Mouse (Mus musculus) heart, embryonic 16.5 days (tissue): Measurements from ENCODE around the gene Lalba. TPM values are rescaled to one million over a fixed set of nuclear protein-coding genes. Genes with fewer than 3 reads are reported as not detected.
"Not testable (repeated sequence)": the region's sequence is repeated elsewhere in the genome, so short reads cannot be mapped to it uniquely, and the experiment has no call there.

ENCODE experiments used
- ATAC-seq: fragments of 200-750 bp; cut with Nextera tagmentation; replicated peaks from 2 replicates; pipeline ENCODE4 v1.8.0; 2017; ENCODE audit warnings: moderate number of reproducible peaks; ENCODE audit not compliant: insufficient read depth, low FRiP score; ENCODE audit errors: extremely low read depth
- H3K27ac ChIP-seq: fragments of 300-500 bp; sonication (generic); 2 replicates; pipeline ENCODE4 v1.5.1; 2014; ENCODE audit warnings: mild to moderate bottlenecking, low read length, control low read depth, moderate library complexity
- H3K27me3 ChIP-seq: fragments of 300-500 bp; sonication (generic); 2 replicates; pipeline ENCODE4 v1.6.1; 2014; ENCODE audit warnings: low read length, mixed read lengths; ENCODE audit not compliant: control insufficient read depth, insufficient read depth
- H3K36me3 ChIP-seq: fragments of 300-500 bp; sonication (generic); 2 replicates; pipeline ENCODE4 v1.6.1; 2014; ENCODE audit not compliant: control insufficient read depth, insufficient read depth
- H3K4me1 ChIP-seq: fragments of 300-500 bp; sonication (generic); 2 replicates; pipeline ENCODE4 v1.6.1; 2014; ENCODE audit warnings: low read length, mixed read lengths; ENCODE audit not compliant: control insufficient read depth, insufficient read depth
- H3K4me2 ChIP-seq: fragments of 300-500 bp; sonication (generic); 2 replicates; pipeline ENCODE4 v1.6.1; 2014; ENCODE audit warnings: low read depth, mild to moderate bottlenecking, control low read depth, low read length
- H3K4me3 ChIP-seq: fragments of 300-500 bp; sonication (generic); 2 replicates; pipeline ENCODE4 v1.5.1; 2014; ENCODE audit warnings: mild to moderate bottlenecking, control low read depth, low read length
- H3K9ac ChIP-seq: fragments of 300-500 bp; sonication (generic); 2 replicates; pipeline ENCODE4 v1.6.1; 2014; ENCODE audit warnings: low read length, control low read depth
- H3K9me3 ChIP-seq: fragments of 300-500 bp; sonication (generic); replicated peaks from 2 replicates; pipeline ENCODE4 v1.6.1; 2016; ENCODE audit warnings: low read length; ENCODE audit not compliant: control insufficient read depth
- WGBS: fragments of 180-500 bp; shearing (Covaris S2); extraction: QIAGEN DNeasy Blood & Tissue Kit; methylation state at CpG from one replicate; pipeline ENCODE4 v1.1.7; 2014; 5-methylcytosine and 5-hydroxymethylcytosine counted together
- polyA plus RNA-seq: library from polyadenylated mRNA; unstranded; fragments of >200 nt; fragmentation: Nextera tagmentation; extraction: Ambion mirVana; gene quantifications from 2 replicates; pipeline ENCODE4 v1.2.1, GENCODE M21; 2015

Gene Lalba
- polyA plus RNA-seq, 1 experiment from 2014 or later: not detected

DNA sequence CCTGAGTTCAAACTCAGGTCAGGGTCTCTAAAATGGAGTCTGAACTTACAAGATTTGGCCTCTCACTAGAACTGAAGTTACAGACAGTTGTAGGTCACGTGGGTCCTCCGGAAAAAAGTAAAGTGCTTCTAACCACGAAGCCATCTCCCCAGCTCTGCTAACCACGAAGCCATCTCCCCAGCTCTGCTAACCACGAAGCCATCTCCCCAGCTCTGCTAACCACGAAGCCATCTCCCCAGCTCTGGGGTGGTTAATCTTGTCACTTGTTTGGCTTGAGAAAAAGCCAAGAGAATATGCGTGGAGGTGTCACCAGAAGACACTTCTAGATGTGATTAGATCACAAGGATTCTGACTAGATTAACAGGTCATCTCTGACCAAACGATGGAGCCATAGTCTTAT, 31.6 kb upstream of the Lalba start:
- H3K4me2 ChIP-seq: no peak overlapping the region
- 77% methylated on average over 8 of the region's 8 CpGs for WGBS
- H3K36me3 ChIP-seq: peaks cover 10% of the 10 kb centered on the region
- no peak overlapping the region for H3K27ac ChIP-seq
- H3K9me3 ChIP-seq: no peaks in the 10 kb centered on the region; the same call in 1 of the 2 replicates
- no peak overlapping the region for H3K9ac ChIP-seq
- H3K27me3 ChIP-seq: no peaks in the 10 kb centered on the region
- H3K4me3 ChIP-seq: no peak overlapping the region
- peaks cover 18% of the 10 kb centered on the region for H3K4me1 ChIP-seq
- no peak for ATAC-seq

DNA sequence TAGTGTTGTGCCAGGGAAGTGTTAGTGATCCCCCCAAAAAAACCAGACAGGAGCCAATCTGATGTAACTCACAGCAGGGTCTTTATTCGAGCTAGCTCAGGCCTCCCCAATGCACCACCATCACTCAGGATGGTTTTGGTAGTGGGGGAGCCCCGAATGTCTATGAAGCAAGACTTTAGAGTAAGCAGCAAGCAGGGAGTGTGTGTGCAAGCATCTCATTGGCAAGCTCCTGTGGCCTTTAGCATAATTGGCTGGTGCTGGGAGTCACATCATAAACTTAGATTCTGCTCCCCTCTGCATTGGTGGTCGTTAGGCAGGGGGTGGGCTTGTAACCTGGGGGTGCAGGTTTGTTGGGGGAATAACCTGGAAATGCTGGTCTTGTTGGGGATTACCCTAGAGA, 31.2 kb upstream of the Lalba start:
- not testable (repeated sequence) for H3K27me3 ChIP-seq, H3K9me3 ChIP-seq, H3K27ac ChIP-seq, H3K9ac ChIP-seq, ATAC-seq, H3K4me2 ChIP-seq, H3K4me3 ChIP-seq
- H3K4me1 ChIP-seq: peaks cover 18% of the 10 kb centered on the region
- peaks cover 10% of the 10 kb centered on the region for H3K36me3 ChIP-seq
- 77% methylated on average over 3 of the region's 3 CpGs for WGBS

DNA sequence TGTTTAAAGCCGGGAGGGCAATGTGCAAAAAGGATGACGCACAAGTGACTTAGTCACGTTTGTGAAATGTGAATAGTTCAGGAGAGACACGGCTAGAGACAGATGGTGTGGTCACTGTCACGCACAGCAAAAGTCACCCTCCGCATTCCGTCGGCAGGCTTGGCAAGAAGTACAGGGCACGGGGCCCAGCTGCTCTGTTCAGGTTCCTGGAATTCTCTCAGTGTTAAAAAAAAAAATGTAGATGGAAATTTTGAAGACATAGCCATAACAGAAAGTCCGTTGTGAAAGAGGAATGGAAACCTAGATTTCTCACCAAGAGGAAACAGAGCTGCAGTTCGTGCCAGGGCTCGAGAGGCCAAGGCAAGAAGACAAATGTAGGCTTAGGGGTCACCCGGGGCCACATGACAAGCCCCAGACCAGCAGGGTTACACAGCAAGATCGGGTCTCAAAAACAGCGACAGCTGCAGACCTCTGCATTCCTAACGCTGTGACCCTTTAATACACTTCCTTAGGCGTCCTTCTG, 30.3 kb upstream of the Lalba start:
- Histone ChIP-seq H3K4me1 (peaks cover 18% of the 10 kb centered on the region), H3K27ac (peak overlapping the region; percentile 47; the same call in 1 of the 2 replicates), H3K9ac (no peak overlapping the region), H3K4me2 (peak overlapping the region; percentile 39), H3K9me3 (no peaks in the 10 kb centered on the region; the same call in 1 of the 2 replicates), H3K36me3 (peaks cover 3% of the 10 kb centered on the region), H3K4me3 (peak overlapping the region; percentile 5; the same call in 1 of the 2 replicates), H3K27me3 (no peaks in the 10 kb centered on the region)
- 20% methylated on average over 17 of the region's 17 CpGs for WGBS
- ATAC-seq: 0 out of 2 replicates have a peak, but pooled peaks have one; percentile 14

DNA sequence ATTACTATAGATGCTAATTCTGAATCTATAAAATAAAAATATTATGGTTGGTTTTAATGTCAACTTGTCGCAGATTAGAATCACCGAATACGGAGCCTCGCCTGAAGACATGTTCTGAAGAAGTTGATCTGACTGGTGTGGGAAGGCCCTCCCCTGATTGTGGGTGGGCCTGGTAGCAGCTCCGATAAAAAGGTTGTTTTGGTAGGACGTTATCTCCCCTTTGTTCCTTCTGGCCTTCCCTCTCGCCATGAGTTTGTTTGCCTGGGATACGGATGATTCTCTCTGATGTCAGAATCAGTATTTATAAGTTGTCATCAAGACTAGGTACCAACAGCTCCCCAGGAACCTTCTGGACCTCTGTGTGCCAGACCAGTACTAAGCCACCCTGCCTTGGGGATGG, 29.7 kb upstream of the Lalba start:
- no peak overlapping the region for H3K4me2 ChIP-seq
- H3K4me1 ChIP-seq: peaks cover 18% of the 10 kb centered on the region
- H3K36me3 ChIP-seq: no peaks in the 10 kb centered on the region
- no peak overlapping the region for H3K4me3 ChIP-seq
- no peak overlapping the region for H3K27ac ChIP-seq
- 41% methylated on average over 8 of the region's 8 CpGs for WGBS
- no peaks in the 10 kb centered on the region for H3K27me3 ChIP-seq
- H3K9ac ChIP-seq: no peak overlapping the region
- no peaks in the 10 kb centered on the region; the same call in 1 of the 2 replicates for H3K9me3 ChIP-seq
- ATAC-seq: no peak

DNA sequence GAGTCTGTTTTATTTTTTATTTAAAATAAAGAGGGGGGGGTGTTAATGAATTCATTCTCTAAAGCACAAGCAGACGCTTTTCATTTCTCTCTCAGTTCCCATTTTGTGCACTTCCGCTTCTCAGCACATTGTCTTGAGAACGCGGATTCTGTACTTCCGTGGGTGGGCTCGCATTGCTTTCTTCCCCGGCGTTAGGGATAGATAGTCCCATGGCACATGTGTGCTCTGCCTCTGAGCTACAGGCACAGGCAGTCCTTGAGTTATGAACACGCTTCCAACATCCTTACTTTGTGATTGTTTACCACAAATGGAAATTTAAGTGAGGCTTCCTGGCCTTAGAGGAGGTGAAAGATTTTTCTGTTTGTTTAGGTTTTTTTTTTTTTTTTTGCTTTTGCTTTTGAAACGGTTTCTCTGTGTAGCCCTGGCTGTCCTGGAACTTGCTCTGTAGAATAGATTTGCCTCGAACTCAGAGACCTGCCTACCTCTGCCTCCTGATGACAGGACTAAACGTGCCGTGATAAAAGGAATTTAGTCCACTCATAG, 28.9 kb upstream of the Lalba start:
- no peak overlapping the region for H3K9ac ChIP-seq
- H3K4me3 ChIP-seq: no peak overlapping the region
- no peak for ATAC-seq
- H3K4me1 ChIP-seq: peaks cover 18% of the 10 kb centered on the region
- no peaks in the 10 kb centered on the region; the same call in 1 of the 2 replicates for H3K9me3 ChIP-seq
- H3K4me2 ChIP-seq: peak overlapping the region; percentile 69
- H3K36me3 ChIP-seq: no peaks in the 10 kb centered on the region
- peak overlapping the region; percentile 53 for H3K27ac ChIP-seq
- H3K27me3 ChIP-seq: no peaks in the 10 kb centered on the region
- WGBS: 56% methylated on average over 13 of the region's 13 CpGs

DNA sequence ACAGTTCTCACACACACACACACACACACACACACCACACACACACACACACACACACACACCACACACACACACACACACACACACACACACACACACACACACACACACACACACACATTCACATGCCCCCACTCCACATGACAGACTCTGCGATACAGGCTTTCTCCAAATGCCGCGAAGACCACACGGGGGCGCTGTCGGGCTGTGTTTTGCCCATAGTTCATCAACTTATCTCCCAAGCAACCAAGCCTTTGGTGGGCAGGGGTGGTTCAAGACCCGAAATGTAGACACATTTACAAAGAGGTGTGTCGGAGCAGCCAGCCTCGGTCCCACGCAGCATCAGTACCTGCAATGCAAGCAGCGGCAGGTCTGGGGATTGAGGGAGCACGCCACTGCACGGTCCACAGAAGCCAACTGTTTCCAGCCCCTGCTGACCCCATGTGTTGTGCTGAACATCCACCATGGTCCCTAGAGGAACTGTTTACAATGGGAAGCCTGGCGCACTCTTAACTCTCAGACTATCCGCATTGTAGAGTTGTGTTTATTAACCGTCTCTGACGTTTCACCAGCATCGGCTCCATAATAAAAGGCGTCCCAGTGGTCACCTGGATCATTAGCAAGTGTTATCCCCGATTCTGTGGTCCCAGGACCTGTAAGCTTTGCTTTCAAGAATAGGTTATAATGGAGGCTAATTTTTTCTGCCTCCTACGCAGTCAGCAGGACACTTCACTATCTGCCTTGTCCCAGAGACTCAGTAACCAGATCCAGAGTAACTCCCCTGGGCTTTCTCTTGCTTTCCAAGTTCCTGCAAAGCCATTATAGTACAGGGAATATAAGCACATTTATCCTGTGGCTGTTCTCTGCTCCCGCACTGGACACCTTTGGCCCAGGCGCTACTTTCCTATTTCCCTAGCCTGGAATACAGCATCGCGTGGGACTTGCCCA, 28.2 kb upstream of the Lalba start:
- Histone ChIP-seq H3K27me3 (no peaks in the 10 kb centered on the region), H3K4me1 (peaks cover 18% of the 10 kb centered on the region), H3K27ac (peak overlapping the region; percentile 53), H3K36me3 (no peaks in the 10 kb centered on the region), H3K4me2 (peak overlapping the region; percentile 69), H3K9me3 (no peaks in the 10 kb centered on the region; the same call in 1 of the 2 replicates), H3K9ac (no peak overlapping the region; the same call in 1 of the 2 replicates), H3K4me3 (peak overlapping the region; percentile 43)
- 0 out of 2 replicates have a peak, but pooled peaks have one; percentile 5 for ATAC-seq
- WGBS: 23% methylated on average over 25 of the region's 25 CpGs

DNA sequence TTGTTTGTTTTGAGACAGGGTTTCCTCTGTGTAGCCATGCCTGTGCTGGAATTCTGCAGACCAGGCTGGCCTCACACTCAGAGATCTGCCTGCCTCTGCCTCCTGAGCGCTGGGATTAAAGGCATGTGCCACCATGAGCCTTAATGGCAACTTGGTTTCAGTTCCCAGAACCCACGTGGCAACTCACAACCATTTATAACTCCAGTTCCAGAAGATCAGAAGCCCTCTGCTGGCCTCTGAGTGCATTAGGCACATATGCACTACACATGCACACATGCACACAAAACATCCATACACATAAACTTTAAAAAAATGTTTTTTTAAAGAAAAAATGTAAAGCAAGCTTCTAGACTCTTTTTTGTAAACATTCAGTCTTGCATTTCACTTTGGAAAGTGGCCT, 26.9 kb upstream of the Lalba start:
- no peak overlapping the region for H3K4me3 ChIP-seq
- H3K27ac ChIP-seq: no peak overlapping the region
- H3K4me2 ChIP-seq: no peak overlapping the region
- H3K4me1 ChIP-seq: peaks cover 20% of the 10 kb centered on the region
- no peaks in the 10 kb centered on the region for H3K27me3 ChIP-seq
- no peak for ATAC-seq
- H3K9ac ChIP-seq: no peak overlapping the region
- H3K9me3 ChIP-seq: no peaks in the 10 kb centered on the region
- 52% methylated on average over 2 of the region's 2 CpGs for WGBS
- no peaks in the 10 kb centered on the region for H3K36me3 ChIP-seq

DNA sequence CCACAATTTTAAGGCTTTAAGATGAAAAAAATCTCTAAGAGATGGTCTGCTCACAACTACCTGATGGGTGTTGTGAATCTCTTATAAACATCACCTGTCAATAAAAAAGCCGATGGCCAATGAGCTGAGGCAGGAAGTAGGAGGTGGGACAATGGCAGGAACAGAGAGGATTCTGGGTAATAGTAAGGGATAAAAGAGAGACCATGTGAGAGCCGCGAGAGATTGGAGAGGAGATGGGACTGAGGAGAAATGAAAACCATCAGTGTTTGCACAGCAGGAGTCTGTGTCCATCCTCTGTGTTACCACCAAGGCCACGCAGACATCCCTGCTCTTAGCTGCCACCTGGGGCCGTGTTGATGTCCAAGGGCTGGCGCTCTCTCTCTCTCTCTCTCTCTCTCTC, 24.8 kb upstream of the Lalba start:
- no peaks in the 10 kb centered on the region for H3K9me3 ChIP-seq
- H3K9ac ChIP-seq: no peak overlapping the region
- H3K4me3 ChIP-seq: no peak overlapping the region
- WGBS: 81% methylated on average over 5 of the region's 6 CpGs
- no peak overlapping the region for H3K4me2 ChIP-seq
- no peaks in the 10 kb centered on the region for H3K27me3 ChIP-seq
- H3K36me3 ChIP-seq: no peaks in the 10 kb centered on the region
- no peak overlapping the region for H3K27ac ChIP-seq
- peaks cover 11% of the 10 kb centered on the region for H3K4me1 ChIP-seq
- no peak for ATAC-seq
